Mouse (Mus musculus): ENCODE data around the gene Rere. TPM values are rescaled to one million over a fixed set of nuclear protein-coding genes. Genes with fewer than 3 reads are reported as not detected.

Rere gene
- polyA plus RNA-seq, 1 experiment, result 26.2 TPM

DNA sequence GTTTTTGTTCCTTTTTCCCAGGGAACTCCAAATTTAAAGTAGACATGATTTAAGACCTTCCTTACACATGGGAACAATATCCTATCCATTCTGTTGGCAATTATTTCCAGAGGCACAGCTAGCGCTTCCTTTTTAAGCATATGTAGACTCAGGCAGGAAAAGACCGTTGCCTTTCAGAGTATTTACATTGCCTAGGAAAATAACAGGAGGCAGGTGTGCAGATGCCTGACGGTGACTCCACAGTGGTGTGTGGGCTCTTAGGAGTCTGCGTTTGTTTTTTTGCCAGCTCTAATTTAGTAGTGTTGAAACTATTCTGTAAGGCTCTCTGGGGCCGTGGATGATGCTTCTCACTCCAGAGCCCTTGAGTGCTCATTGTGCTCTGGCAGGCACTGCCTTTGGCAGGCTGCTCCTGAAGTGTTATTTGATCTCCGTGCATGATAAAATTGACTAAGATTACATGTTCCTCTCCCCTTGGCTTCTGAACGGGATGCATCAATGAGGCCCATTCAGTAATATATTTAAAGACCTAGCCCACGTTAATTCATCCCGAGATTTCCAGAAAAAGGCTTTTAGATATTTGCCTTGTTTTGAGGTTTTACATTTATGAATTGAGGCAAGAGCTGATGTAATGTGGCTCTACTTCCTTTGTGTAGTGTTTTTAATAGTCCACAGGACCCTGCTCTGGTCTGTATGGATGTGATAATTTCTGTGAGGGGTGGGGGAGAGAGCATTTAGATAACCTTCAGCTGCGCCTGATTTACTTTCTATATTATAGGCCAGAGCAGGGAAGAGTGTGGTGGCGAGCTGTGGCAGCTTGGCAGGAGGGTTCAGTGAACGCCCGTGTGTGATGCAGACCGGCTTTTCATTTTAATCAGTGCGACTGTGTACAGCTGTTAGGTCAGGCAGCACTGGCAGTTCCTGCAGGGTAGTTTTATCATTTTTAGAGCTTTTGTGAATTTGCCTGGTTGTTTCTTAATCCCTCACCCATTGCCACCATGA, 92.0 kb downstream of the Rere start:
- no peak overlapping the region for H3K27ac ChIP-seq (ENCODE audit: control insufficient read depth, insufficient read depth, low read depth, low read length)

DNA sequence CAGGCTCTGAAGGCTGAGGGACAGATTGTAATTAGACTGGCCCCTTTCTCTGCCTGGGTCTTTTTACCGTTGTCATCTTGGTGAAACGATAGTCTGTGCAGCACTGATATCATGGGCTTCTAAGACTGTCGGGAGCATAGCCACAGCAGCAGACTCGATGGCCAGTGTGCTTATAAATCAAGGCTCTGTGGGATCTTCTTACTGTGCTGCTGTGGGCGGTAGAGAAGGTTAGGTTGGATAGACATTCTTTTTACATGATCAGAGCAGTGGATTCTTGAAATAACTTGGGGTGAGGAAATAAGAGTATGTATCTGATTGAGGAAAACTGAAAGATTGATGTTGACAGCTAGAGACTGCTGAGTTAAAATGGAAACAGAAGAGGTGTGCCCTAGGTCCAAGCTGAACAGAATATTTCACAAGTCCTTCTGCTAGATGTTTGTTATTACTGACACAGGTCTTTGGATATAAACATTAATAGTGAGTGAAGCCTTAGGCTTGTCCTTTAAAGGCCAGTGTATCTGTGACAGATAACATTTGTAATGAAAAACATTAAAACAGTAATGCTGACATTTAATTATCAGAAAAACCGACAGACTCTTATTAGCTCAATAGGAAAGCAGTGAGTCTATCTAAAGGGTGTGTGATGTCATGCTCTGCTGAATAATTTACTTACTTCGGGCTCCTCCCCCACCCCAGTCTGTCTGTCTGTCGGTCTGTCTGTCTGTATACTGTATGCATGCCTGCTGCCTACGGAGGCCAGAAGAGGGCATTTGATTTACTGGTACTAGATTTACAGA, 93.4 kb downstream of the Rere start:
- Histone ChIP-seq H3K27ac (ENCODE audit: control insufficient read depth, insufficient read depth, low read depth, low read length) (no peak overlapping the region), H3K36me3 (ENCODE audit: control insufficient read depth, insufficient read depth, low read length) (no peaks in the 10 kb centered on the region), H3K4me3 (ENCODE audit: control insufficient read depth, low read depth, low read length) (no peak overlapping the region)

More for the DNA sequence above, 92.0 kb downstream of the Rere start:
- Histone ChIP-seq H3K36me3 (ENCODE audit: control insufficient read depth, insufficient read depth, low read length) (no peaks in the 10 kb centered on the region), H3K4me3 (ENCODE audit: control insufficient read depth, low read depth, low read length) (no peak overlapping the region), H3K4me1 (ENCODE audit: control insufficient read depth, insufficient read depth, low read length) (peaks cover 10% of the 10 kb centered on the region), H3K27me3 (ENCODE audit: control insufficient read depth, insufficient read depth, low read length) (no peaks in the 10 kb centered on the region)
- TF ChIP-seq CTCF (IDR thresholded peaks at IDR 0.05; ENCODE audit: control insufficient read depth, insufficient read depth, insufficient replicate concordance, low read depth, low read length) (no peak), POLR2A (IDR thresholded peaks at IDR 0.05; ENCODE audit: control insufficient read depth, low read depth, low read length) (no peak)

DNA sequence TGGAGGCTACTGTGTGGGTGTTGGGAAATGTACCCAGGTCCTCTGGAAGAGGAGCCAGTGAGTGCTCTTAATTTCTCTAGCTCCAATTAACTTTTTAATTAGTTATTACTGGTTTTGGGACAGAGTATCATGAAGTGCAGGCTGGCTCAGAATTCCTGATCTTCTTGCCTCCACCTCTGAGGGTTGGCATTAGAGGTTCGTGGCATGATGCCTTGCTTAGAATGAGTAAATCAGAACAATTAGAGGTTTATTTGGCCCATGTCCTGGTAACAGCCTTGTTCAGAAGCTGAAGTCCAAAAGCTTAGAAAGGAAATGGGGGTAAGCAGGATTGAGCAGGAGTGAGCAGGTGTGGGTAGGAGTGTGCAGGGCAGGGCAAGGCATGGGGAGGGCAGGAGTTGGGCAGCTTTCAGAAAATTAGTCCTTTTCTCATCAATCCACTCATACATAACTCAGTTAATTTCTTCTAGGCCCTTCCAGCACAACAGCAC, 94.0 kb downstream of the Rere start:
- Histone ChIP-seq H3K36me3 (ENCODE audit: control insufficient read depth, insufficient read depth, low read length) (no peaks in the 10 kb centered on the region), H3K4me3 (ENCODE audit: control insufficient read depth, low read depth, low read length) (no peak overlapping the region), H3K27me3 (ENCODE audit: control insufficient read depth, insufficient read depth, low read length) (no peaks in the 10 kb centered on the region), H3K4me1 (ENCODE audit: control insufficient read depth, insufficient read depth, low read length) (peaks cover 10% of the 10 kb centered on the region), H3K27ac (ENCODE audit: control insufficient read depth, insufficient read depth, low read depth, low read length) (no peak overlapping the region)
- no peak for TF ChIP-seq POLR2A (IDR thresholded peaks at IDR 0.05; ENCODE audit: control insufficient read depth, low read depth, low read length)
- TF ChIP-seq CTCF (IDR thresholded peaks at IDR 0.05; ENCODE audit: control insufficient read depth, insufficient read depth, insufficient replicate concordance, low read depth, low read length), result no peak

More for the DNA sequence above, 93.4 kb downstream of the Rere start:
- no peaks in the 10 kb centered on the region for H3K27me3 ChIP-seq (ENCODE audit: control insufficient read depth, insufficient read depth, low read length)
- peaks cover 10% of the 10 kb centered on the region for H3K4me1 ChIP-seq (ENCODE audit: control insufficient read depth, insufficient read depth, low read length)
- TF ChIP-seq POLR2A (IDR thresholded peaks at IDR 0.05; ENCODE audit: control insufficient read depth, low read depth, low read length) (no peak), CTCF (IDR thresholded peaks at IDR 0.05; ENCODE audit: control insufficient read depth, insufficient read depth, insufficient replicate concordance, low read depth, low read length) (no peak)

DNA sequence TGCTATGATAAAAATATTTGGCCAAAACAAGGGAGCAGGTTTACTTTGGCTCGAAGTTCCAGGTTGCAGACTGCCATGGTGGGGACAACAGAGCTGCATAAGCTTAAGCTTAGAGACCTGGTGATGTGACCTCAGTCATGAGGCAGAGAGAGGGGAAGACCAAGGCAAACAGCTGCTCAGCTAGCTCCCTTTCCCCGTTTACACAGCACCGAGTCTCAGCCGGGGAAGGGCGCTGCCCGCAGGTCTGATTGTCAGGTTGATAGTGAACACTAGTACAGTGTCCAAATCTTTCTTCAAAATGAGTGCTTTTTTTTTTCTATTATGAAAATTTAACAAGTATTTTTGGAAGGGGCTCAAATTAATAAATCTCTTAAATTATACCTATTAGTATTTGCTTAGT, 97.9 kb downstream of the Rere start:
- Histone ChIP-seq H3K4me1 (ENCODE audit: control insufficient read depth, insufficient read depth, low read length) (no peaks in the 10 kb centered on the region; the same call in 1 of the 2 replicates), H3K4me3 (ENCODE audit: control insufficient read depth, low read depth, low read length) (no peak overlapping the region), H3K27me3 (ENCODE audit: control insufficient read depth, insufficient read depth, low read length) (no peaks in the 10 kb centered on the region), H3K27ac (ENCODE audit: control insufficient read depth, insufficient read depth, low read depth, low read length) (no peak overlapping the region), H3K36me3 (ENCODE audit: control insufficient read depth, insufficient read depth, low read length) (no peaks in the 10 kb centered on the region)
- no peak for TF ChIP-seq POLR2A (IDR thresholded peaks at IDR 0.05; ENCODE audit: control insufficient read depth, low read depth, low read length)

DNA sequence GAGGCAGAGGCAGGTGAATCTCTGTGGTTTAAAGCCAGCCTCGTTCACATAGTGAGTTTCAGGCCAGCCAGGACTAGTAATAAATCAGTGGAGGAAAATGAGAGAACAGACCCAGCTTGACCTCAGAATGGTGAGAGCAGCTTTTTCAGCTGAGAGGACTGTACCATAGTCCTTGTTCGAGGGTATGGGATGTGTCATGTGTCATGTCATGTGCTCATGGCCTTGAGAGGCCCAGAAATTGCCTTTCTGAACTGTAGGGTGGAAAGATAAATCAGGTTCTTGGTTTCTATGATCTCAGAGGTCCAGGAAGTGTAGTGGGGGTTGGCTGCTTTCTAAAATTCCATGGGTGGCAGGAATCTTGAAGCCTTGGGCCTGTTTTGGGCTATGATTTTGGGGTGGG, 98.3 kb downstream of the Rere start:
- no peak overlapping the region for H3K4me3 ChIP-seq (ENCODE audit: control insufficient read depth, low read depth, low read length)
- no peaks in the 10 kb centered on the region; the same call in 1 of the 2 replicates for H3K4me1 ChIP-seq (ENCODE audit: control insufficient read depth, insufficient read depth, low read length)
- H3K36me3 ChIP-seq (ENCODE audit: control insufficient read depth, insufficient read depth, low read length), result no peaks in the 10 kb centered on the region
- no peak for TF ChIP-seq CTCF (IDR thresholded peaks at IDR 0.05; ENCODE audit: control insufficient read depth, insufficient read depth, insufficient replicate concordance, low read depth, low read length)
- no peak for TF ChIP-seq POLR2A (IDR thresholded peaks at IDR 0.05; ENCODE audit: control insufficient read depth, low read depth, low read length)
- H3K27me3 ChIP-seq (ENCODE audit: control insufficient read depth, insufficient read depth, low read length), result no peaks in the 10 kb centered on the region
- no peak overlapping the region for H3K27ac ChIP-seq (ENCODE audit: control insufficient read depth, insufficient read depth, low read depth, low read length)

DNA sequence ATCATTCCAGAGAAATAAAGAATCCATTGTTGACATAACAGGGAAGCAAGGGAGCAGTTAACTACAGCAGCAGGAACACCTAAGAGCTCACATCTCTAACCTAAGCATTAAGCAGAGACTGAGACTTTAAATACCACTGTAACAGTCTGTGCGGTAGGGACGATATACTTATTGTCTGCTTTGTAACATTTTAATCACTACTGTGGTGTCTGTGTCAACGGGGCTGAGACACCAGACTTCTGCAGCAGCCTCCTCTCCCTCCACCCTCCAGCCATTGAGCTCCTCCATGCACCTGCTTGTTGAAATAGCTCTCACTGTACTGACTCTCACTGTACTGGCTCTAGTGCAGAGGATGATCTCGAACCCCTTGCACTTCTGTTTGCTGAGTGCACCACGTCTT, 98.8 kb downstream of the Rere start:
- no peak for TF ChIP-seq POLR2A (IDR thresholded peaks at IDR 0.05; ENCODE audit: control insufficient read depth, low read depth, low read length)
- no peak for TF ChIP-seq CTCF (IDR thresholded peaks at IDR 0.05; ENCODE audit: control insufficient read depth, insufficient read depth, insufficient replicate concordance, low read depth, low read length)
- no peaks in the 10 kb centered on the region; the same call in 1 of the 2 replicates for H3K4me1 ChIP-seq (ENCODE audit: control insufficient read depth, insufficient read depth, low read length)
- no peaks in the 10 kb centered on the region for H3K36me3 ChIP-seq (ENCODE audit: control insufficient read depth, insufficient read depth, low read length)
- no peak overlapping the region for H3K27ac ChIP-seq (ENCODE audit: control insufficient read depth, insufficient read depth, low read depth, low read length)
- no peak overlapping the region for H3K4me3 ChIP-seq (ENCODE audit: control insufficient read depth, low read depth, low read length)
- H3K27me3 ChIP-seq (ENCODE audit: control insufficient read depth, insufficient read depth, low read length), result no peaks in the 10 kb centered on the region

DNA sequence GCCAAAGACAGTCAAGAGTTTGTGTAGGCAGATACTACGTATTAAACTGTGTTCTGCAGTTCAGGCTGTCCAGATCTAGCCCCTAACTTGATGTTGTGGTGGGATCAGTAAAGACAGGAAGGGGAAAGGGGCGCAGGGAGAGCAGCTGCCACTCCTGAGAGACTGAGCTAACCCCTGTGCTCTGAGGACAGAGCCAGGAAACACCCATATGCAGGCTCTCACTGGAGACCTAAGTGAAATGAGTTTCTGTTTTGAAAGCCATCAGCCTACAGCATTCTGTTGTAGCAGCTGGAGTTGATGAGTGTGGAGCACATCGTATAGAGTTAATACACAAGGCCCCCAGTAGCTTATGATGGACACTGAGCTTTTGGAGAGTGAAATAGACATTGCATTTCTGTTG, 101.1 kb downstream of the Rere start:
- H3K4me3 ChIP-seq (ENCODE audit: control insufficient read depth, low read depth, low read length), result no peak overlapping the region
- TF ChIP-seq POLR2A (IDR thresholded peaks at IDR 0.05; ENCODE audit: control insufficient read depth, low read depth, low read length) (no peak), CTCF (IDR thresholded peaks at IDR 0.05; ENCODE audit: control insufficient read depth, insufficient read depth, insufficient replicate concordance, low read depth, low read length) (no peak)
- H3K36me3 ChIP-seq (ENCODE audit: control insufficient read depth, insufficient read depth, low read length), result no peaks in the 10 kb centered on the region
- H3K27me3 ChIP-seq (ENCODE audit: control insufficient read depth, insufficient read depth, low read length), result no peaks in the 10 kb centered on the region
- no peak overlapping the region for H3K27ac ChIP-seq (ENCODE audit: control insufficient read depth, insufficient read depth, low read depth, low read length)
- no peaks in the 10 kb centered on the region; the same call in 1 of the 2 replicates for H3K4me1 ChIP-seq (ENCODE audit: control insufficient read depth, insufficient read depth, low read length)
